Mouse (Mus musculus) heart, adult 2 months (tissue): ENCODE measurements at regions not wholly inside any gene's neighbourhood (a gene's known extent, or its start where the extent isn't known, plus 50 kb on each side); places are given as distances from the start of the nearest gene placed in this dataset.

Experiments used
- CTCF ChIP-seq: fragments of 200-600 bp; IDR thresholded peaks from 2 replicates; pipeline ENCODE4 v1.8.1; 2022; ENCODE audit warnings: antibody characterized with exemption, mild to moderate bottlenecking, moderate library complexity
- POLR2A ChIP-seq: fragments of 200-500 bp; IDR thresholded peaks from 2 replicates; pipeline ENCODE4 v1.6.1; 2011; ENCODE audit warnings: mild to moderate bottlenecking, low read depth, low read length, control low read depth; ENCODE audit not compliant: insufficient read depth

DNA sequence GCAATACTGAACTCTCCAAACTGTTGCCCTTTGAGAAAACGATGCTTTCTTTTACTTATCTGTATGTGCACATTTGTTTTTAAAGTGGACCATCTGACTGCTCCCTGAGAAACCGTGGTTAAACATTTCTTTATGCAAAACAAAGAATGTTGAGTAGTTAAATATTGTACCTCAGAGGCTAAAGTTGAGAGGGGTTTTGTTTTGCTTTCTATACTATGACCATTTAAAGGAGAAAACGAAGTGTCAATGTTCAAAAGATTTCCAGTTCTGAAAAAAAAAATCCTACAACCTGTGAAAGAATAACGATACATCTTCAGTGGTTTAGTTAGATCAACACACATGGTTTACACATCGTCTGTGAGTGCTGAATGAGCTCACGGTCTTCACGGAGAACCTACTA is 120.7 kb upstream of the Gm15217 start:
- TF ChIP-seq POLR2A (no peak), CTCF (no peak)
